Mouse (Mus musculus) layer of hippocampus, adult 8-10 months (tissue): ENCODE measurements around the gene Hist1h4i. TPM values are rescaled to one million over a fixed set of nuclear protein-coding genes. Genes with fewer than 3 reads are reported as not detected.

Experiments
- DNase-seq, 2 experiments: peaks; one replicate each; pipeline ENCODE4 v3.0.0; 2022; ENCODE audit warnings: low spot score in 2 of 2
- total RNA-seq, 4 experiments: library from RNA; stranded (reverse); gene quantifications; 2 replicates each; pipeline ENCODE4 v1.2.4; 2022

The Hist1h4i gene
- total RNA-seq, 4 experiments from 2014 or later, result 55.1 to 70.7 (median 60.0) TPM

DNA sequence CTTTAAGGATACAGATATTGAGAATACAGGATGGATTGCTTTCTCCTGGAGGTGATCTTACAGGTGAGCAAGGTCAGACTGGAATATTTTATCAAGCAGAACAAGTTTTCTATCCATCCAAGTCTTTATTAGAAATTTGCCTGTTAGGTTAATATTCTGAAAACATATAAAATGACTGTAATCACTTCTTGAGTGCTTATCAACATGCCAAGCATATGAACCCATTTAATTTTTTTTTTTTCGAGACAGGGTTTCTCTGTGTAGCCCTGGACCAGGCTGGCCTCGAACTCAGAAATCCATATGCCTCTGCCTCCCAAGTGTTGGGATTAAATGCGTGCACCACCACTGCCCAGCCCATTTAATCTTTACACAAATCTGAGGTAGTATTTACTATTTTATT, 4.2 kb downstream of the Hist1h4i start:
- DNase-seq, result no peak

DNA sequence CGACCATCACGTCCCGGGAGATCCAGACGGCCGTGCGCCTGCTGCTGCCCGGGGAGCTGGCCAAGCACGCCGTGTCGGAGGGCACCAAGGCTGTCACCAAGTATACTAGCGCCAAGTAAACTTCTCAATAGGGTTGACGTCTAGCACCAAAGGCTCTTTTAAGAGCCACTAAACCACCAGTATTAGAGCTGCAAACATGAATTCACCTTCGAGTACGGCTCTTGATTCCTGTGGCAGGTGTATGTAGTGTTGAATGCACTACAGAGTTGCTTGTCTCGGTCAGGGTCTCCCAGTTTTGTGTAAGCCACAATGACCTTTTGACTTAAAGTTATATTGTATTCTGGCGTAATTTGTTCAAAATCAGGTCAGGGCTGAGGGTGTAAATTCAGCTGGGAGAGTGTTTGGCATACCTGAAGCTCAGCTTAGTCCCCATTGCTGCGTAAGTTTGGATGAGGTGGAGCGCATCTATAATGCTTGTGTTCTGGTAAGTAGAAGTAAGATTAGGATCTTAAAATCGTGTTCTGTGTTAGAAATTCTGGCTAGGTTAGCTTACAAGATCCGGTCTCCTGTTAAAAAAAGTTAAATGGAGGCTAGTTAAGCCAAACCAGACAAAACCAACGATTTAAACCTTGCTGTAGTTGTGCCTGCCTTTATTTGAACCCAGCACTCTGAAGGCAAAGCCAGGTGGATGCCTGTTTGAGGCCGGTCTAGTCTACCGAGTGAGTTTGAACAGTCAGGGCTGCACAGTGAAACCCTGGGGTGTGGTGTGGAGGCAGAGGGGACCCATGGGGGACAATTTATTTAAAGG, 4.8 kb downstream of the Hist1h4i start:
- DNase-seq, result no peak

DNA sequence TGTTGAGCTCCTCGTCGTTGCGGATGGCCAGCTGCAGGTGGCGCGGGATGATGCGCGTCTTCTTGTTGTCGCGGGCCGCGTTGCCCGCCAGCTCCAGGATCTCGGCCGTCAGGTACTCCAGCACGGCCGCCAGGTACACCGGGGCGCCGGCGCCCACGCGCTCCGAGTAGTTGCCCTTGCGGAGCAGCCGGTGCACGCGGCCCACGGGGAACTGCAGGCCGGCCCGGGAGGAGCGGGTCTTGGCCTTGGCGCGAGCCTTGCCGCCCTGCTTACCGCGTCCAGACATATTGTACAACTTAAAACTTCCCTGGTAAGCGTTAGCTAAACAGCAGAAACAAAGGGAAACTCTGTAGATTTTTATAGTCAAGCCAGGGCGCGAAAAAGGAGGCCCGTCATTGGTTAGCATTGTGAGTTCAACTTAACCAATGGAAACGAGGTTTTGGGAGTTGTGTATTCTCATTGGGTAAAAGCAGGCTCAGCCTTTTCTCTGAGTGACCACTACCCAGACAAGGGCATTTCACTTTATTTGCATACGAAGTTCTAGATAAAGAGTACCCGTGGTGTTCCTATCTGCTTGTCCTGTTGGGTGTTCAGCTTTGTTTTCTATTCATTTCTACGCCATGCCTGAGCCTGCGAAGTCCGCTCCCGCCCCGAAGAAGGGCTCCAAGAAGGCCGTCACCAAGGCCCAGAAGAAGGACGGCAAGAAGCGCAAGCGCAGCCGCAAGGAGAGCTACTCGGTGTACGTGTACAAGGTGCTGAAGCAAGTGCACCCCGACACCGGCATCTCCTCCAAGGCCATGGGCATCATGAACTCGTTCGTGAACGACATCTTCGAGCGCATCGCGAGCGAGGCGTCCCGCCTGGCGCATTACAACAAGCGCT, 5.7 kb downstream of the Hist1h4i start, which contains the start of the genes Hist1h2ah and Hist1h2bk:
TSS of gene Hist1h2ah (minus strand) at position 302 of the 882 bp plus-strand sequence.
TSS of gene Hist1h2bk (plus strand) at position 604 of the 882 bp plus-strand sequence.
- peak; percentile 85 to 87 for DNase-seq

DNA sequence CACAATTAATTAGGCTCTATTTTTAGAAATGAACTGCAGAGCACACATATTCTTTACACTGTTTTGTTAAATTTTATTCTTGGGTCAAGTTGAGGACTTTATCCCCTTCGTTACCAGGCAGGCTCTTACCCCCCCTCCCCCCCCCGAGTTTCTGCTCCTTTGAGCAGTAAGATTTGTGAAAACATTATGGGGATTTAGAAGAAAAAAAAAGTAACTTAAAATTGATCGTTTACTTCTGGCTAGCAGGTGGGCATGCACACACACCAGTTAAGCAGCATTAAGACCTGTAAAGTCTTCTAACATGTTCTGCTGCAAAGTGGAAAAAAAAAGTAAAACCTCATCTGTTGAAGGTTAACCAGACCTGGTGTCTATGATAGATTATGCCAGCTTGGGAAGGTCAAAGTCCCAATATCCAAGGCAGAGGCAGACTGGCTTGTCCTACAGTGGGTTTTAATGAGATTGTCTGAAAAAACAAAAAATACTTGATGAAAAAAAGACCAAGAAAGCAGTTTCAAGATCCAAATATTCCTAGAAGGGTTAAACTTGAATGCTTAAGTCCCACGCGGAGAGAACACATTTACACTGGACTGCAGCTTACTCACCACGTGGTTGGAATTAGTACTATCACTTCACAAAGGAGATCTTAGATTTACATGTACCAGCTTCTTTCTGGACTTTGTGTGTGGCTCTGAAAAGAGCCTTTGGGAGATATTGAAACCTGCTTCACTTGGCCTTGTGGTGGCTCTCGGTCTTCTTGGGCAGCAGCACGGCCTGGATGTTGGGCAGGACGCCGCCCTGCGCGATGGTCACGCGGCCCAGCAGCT, 6.5 kb downstream of the Hist1h4i start:
- DNase-seq, result no peak

DNA sequence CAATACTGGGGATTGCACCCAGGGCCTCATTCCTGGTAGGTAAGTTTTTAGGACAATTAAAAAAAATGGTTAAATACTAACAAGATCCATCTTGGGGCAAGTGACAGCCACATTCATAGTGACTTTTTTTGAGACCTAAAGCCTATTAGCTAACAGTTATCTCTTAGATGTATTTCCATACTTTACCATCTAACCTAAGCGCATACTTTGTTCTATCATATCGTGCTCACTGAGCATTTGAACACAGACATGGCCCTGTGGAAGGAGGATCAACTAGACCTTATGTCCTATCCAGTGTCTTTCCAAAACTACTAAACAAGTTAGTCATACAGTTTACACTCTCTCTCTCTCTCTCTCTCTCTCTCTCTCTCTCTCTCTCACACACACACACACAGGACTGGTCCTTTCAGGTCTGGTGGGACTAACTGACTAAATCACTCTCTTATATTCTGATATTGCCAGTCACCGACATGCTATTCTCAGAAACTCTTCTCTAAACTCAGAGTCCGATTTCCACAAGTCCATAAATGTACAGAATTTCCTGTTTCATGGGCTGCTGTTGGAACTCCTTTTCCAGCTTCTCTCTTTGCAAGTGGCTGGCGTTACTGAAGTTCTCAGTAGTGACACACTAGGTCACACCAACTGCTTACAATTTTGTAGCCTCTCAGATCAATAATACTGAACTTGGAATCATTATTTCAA, 7.3 kb downstream of the Hist1h4i start:
- DNase-seq, result no peak

DNA sequence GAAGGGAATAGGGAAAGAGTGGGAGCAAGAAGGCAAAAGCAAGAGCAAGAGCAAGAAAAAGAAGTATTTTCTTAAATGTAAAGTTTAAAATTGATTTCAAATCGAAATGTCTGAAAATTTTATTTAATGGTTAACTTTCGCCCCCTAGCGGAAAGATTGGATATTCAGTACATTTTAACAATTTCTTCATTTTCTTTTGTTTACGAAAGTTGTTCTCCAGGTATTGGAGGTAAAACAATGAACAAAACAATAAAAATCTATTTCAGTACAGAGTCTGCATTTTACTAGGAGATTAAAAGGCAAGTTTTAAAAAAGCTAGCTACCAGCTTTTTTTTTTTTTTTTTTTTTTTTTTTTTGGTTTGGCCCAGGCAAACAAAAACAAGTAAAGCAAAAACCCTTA, 10.7 kb downstream of the Hist1h4i start:
- DNase-seq, result no peak

DNA sequence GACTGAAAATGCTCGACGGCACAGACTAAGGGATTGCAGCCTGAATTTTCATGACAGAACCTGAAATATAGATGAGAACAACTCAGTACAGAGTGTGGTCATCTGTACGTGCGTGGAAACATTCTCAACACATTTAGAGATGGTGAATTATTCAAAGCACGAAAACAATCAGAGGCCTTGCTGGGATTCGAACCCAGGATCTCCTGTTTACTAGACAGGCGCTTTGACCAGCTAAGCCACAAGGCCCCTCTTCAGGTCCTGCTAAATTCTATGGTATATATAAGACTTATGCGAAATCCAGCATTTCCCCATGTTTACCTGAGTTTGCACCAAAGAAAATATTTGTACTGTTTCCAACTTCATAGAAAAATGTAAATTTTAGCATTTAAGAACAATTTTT, 11.2 kb downstream of the Hist1h4i start:
- DNase-seq, result no peak

DNA sequence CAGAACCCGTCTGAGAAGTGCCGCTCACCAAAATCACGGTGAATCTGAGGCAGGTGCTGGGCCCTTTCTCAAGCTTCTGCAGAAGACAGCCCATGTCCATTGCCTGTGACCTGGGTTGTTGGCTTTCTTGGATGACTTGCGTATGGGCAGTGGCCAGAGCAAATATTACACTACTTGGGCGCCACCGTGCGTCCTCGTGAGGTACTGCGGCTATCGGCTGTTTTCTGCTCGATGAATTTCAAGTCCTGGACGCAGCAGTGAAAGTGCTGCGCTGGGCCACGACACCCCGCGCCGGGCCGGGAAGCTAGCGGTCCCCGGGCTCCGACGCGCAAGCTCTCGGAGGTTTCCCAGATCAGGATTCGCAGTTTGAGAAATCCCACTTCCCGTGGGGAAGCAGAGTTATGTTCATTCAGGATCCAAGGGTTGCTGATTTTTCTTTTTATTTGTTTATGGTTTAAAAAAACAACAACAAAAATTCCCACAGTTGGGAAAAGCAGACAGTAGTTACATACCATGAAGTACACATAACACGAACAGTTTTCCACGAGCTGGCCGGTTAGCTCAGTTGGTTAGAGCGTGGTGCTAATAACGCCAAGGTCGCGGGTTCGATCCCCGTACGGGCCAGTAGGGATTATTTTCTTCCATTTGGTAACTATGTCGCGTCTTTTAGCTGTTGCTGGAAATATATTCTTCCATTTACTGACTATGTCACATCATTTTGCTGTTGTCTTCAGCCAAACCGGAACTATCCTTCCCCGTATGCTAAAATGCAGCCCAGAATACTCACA, 12.3 kb downstream of the Hist1h4i start:
- DNase-seq, result peak; percentile 84 to 96

DNA sequence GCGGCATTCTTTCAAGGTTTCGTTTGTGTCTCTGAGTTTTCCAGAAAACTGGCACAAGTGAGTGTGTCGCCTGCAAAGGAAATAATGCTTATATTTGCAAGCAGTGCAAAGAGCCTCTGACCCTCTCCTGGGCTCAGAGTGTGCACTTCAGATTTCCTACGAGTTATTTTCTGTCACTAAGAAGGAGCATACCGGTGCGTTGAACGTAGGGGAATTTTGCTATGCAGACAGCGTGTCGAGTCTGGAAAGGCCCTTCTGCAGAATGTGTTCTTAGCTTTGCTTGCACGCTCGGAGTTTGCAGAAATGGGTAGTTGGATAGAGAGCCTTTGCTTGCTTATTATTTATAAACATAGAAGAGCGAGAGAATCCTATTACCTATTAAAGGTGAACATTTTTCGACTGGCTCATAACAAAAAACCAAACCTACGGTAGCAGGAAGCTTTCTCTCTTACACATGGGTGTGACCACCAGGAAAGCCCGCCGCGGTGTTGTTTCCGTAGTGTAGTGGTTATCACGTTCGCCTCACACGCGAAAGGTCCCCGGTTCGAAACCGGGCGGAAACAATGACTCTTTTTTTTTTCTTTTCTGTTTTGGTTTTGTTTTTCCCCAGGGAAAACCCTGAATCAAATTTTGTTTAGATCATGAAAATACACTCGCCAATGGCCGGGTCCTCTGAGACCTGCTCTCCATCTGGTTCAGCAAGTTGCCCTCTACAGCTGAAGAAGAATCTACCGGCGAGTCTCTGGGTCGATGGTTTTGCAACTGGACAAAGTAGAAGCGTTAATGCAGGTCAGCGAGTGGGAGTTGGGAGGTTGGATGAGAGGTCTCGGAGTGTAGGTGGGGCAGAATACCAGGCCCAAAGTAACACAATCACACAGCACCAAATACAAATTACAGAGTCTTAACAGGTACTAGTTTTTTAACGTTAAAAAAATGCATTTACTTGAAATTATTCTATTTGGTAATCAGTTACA, 14.8 kb downstream of the Hist1h4i start:
- DNase-seq, result peak; percentile 70 to 87

DNA sequence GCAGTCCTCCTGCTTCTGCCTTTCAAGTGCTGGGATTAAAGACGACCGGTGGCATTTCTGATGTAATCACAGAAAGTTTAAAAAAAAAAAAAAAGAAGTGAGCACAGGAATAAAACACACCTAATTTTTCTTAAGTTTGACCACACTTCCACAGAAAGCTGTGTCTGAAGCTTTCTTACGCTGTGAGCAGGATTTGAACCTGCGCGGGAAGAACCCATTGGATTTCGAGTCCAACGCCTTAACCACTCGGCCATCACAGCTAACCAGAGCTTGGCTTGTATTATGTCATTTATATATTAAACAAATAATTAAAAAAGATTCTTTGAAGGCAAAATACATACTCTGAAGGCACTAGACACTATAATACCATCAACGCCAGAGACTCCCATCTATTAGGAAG, 18.9 kb downstream of the Hist1h4i start:
- peak in 1 of 2 experiments; percentile 62 for DNase-seq

DNA sequence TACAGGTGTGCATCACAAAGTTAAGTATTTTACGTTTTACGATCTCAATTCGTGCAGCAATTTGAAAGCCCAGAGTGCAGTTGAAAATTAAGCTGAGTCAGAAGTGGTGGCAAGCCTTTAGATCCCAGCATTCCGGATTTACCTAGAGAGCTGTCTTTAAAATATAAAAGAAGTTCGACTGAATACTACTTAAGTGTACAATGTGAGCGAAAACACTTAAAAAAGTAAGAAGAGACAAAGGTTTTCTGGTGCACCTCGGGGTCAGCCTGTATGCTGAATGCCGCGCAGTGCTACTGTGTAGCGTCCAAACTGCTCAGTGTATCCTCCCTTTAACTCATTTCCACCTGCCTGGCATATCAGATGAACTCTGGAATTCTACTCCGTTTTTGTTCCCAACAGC, 19.6 kb downstream of the Hist1h4i start:
- DNase-seq, result no peak

DNA sequence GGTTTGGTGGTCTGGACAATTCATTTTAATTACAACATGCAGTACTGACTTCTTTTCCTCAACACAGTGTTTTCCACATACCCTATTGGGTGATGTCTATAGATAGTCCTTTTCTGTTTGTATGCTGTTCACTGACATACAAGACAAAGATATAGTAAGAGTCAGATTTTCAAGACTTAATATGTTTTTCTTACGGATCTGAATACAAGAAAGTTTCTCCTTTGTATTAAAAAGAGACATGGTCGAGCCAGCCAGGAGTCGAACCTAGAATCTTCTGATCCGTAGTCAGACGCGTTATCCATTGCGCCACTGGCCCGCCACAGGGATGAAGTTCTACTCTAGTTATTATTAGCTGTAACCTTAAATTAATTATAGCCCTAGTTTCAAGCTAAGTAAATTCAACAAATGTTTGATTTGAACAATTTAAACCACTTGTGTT, 20.2 kb downstream of the Hist1h4i start:
- peak in 1 of 2 experiments; percentile 41 for DNase-seq

DNA sequence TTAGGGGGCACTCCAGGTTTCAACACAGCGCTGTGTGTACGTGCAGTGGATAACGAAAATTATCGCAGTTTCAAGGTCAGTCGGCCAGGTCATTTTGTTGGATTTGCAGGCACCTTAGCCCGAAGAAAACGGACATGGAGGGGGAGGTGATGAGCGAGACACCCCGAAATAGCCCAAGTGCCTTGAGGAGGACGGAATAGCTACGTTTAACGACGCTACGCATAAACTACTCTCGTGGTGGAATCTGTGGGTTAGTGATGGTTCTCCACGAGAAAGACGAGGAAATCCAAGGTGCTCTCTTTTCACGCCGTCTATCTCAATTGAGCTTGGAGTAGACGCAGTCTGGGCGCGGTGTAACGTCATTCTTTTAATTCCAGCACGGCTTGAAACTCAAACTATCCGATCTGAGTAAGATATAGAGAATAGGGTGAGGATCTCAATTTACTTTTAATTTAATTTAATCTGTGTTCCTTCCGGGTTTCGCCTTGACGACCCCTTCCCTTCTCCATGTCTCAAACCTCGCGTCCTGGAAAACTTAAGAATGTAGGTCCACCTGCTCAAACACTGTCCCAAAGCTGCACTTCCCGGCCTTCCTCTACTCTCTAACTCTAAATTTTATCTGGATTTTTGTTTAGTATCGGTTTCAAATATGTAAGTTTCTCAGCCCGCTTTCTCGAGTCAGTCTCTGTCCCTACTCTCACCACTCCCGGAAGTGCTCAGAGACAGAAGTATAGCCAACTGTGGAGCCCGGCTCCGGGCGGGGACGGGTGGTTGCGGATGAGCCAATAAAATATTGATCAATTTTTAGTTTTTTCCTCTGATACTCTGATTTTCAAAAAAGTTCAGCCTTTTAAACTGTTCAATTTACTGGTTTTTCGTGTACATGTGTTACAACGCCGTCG, 21.0 kb downstream of the Hist1h4i start:
- DNase-seq, result no peak

DNA sequence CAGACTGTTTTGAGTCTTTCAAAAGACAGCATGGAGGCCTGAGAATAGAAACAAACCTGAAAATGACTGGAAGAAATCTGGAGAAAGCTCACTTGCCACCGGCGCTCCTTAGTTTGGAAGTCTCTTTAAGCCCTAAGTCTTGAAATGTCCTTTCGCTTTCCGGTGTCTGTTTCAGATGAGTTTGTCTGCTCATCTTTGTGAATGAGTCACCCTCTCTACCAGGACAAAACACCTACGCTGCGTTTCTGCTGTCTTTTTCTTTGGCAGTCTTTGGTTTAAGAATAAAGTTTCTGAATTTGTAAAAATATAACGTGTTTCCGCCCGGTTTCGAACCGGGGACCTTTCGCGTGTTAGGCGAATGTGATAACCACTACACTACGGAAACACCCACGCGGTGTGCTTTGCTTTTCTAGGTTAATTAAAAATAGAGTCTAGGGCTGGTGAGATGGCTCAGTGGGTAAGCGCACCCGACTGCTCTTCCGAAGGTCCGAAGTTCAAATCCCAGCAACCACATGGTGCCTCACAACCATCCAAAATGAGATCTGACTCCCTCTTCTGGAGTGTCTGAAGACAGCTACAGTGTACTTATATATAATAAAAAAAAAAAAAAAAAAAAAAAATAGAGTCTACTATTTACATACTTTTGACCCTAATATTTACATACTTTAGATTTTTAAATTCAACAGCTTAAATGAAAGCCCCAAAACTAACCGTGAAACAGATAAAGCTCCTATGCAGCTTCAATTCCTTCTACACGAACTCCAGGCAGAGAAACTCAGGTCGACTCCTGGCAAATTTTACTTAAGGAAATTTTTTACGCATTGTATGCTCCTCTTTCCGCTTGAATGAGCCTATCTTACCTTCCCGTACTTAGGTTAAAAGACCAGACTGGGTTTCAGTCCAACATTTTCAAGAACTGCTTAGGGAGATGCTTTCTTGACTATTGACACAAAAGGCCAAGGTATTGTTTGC, 25.4 kb downstream of the Hist1h4i start:
- peak in 1 of 2 experiments; percentile 62 for DNase-seq

DNA sequence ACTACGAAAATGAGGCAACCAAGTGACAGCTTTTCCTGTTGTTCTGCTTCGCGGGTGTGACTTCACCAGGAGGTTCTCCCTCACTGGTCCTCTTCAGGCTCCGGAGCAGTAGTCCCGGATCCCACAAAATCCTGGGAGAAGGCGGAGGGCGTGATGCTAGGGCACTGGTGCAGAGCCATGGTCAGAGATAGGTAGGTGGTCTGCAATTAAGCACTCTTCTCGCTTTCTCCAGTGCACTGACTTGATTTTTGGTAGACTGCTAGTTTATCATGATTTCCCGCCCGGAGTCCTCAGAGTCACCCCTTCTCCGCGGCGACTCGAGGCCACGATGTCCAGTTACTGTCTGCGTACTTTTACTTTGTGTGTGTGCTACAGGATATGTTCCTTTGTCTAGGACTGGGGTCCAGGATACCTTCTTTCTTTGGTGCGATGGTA, 26.7 kb downstream of the Hist1h4i start:
- DNase-seq, result no peak

DNA sequence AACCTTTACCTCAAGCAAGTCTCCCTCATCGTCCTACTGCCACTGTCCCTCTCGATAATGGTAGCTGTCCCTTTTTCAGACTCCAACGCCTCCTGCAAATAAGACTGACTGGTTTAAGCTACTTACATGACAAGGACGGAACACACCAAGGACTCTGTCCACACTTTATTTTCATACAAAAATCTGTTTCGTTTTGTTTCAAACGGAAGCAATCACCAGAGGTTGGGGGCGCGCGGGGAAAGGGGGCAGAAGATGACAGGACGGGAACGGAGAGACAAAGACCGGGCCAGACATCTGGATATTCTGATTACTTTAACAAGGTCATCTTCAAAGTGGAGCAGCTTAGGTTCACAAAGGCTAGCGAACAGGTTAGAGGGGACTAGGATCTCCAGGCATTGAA, 27.4 kb downstream of the Hist1h4i start:
- no peak for DNase-seq
